Mouse (Mus musculus) CH12.LX (cell line): ENCODE data around the gene Paics. TPM values are rescaled to one million over a fixed set of nuclear protein-coding genes. Genes with fewer than 3 reads are reported as not detected.

Source experiments
- DNase-seq: peaks from one replicate; pipeline ENCODE4 v3.0.0-alpha.2; 2013; ENCODE audit errors: extremely low read depth
- H3K27ac ChIP-seq: 2 replicates; pipeline ENCODE4 v1.5.1; 2012; ENCODE audit warnings: low read depth, mild to moderate bottlenecking, control low read depth, moderate library complexity; ENCODE audit not compliant: insufficient read depth
- H3K27me3 ChIP-seq: replicated peaks from 2 replicates; pipeline ENCODE3; 2012; ENCODE audit warnings: inconsistent platforms
- H3K36me3 ChIP-seq, 2 experiments: replicated peaks in 1 of 2; 2 replicates each; pipeline versions ENCODE3 to v1.6.1; 2012; ENCODE audit warnings: inconsistent platforms in 1 of 2, low read length in 1 of 2, mild to moderate bottlenecking in 1 of 2, mixed read lengths in 1 of 2, moderate library complexity in 1 of 2; ENCODE audit not compliant: control insufficient read depth in 1 of 2, insufficient read depth in 1 of 2
- H3K4me1 ChIP-seq, 2 experiments: 2 replicates each; pipeline ENCODE4 v1.6.1; 2012; ENCODE audit warnings: inconsistent platforms in 1 of 2, moderate library complexity in 1 of 2; ENCODE audit not compliant: insufficient read depth in 2 of 2, control insufficient read depth in 1 of 2
- H3K4me2 ChIP-seq: 2 replicates; pipeline ENCODE4 v1.6.1; 2012; ENCODE audit warnings: low read depth, mild to moderate bottlenecking, control low read depth; ENCODE audit not compliant: poor library complexity, insufficient read depth, severe bottlenecking
- H3K4me3 ChIP-seq, 3 experiments: fragments of 150-350 bp in 1 of 3; sonication (generic) in 1 of 3; replicated peaks in 1 of 3; 2 replicates each; pipeline versions ENCODE3 to v1.5.1; 2011 to 2012; ENCODE audit warnings: low read depth in 2 of 3, low read length in 2 of 3, mild to moderate bottlenecking in 2 of 3, moderate library complexity in 2 of 3, control low read depth in 1 of 3, improper control_type of control experiment in 1 of 3, inconsistent platforms in 1 of 3, mixed read lengths in 1 of 3; ENCODE audit not compliant: poor library complexity in 1 of 3
- H3K79me2 ChIP-seq: replicated peaks from 2 replicates; pipeline ENCODE4 v1.6.1; 2012; ENCODE audit warnings: mild to moderate bottlenecking, moderate library complexity; ENCODE audit not compliant: control insufficient read depth, poor library complexity, insufficient read depth, severe bottlenecking; ENCODE audit errors: extremely low read depth
- H3K9ac ChIP-seq: 2 replicates; pipeline ENCODE4 v1.6.1; 2012; ENCODE audit warnings: low read depth, mild to moderate bottlenecking, control low read depth, moderate library complexity; ENCODE audit not compliant: insufficient read depth
- H3K9me3 ChIP-seq: replicated peaks from 2 replicates; pipeline ENCODE3; 2012; ENCODE audit warnings: low read length, inconsistent platforms, mixed read lengths
- BHLHE40 ChIP-seq: IDR thresholded peaks from 2 replicates; pipeline ENCODE4 v1.6.1; 2011; ENCODE audit warnings: mild to moderate bottlenecking, low read depth, low read length, improper control_type of control experiment
- ELF1 ChIP-seq: IDR thresholded peaks from 2 replicates; pipeline ENCODE4 v1.6.1; 2014; ENCODE audit warnings: low read depth, mild to moderate bottlenecking, inconsistent platforms, low read length, improper control_type of control experiment
- EP300 ChIP-seq: IDR thresholded peaks from 2 replicates; pipeline ENCODE4 v1.6.1; 2011; ENCODE audit warnings: low read length, improper control_type of control experiment
- HCFC1 ChIP-seq: IDR thresholded peaks from 2 replicates; pipeline ENCODE4 v1.6.1; 2012; ENCODE audit warnings: low read depth, mild to moderate bottlenecking, inconsistent platforms, low read length, improper control_type of control experiment
- MAFK ChIP-seq: IDR thresholded peaks from 2 replicates; pipeline ENCODE4 v1.6.1; 2011; ENCODE audit warnings: low read length, improper control_type of control experiment; ENCODE audit not compliant: insufficient replicate concordance
- MAX ChIP-seq: IDR thresholded peaks from 2 replicates; pipeline ENCODE4 v1.6.1; 2011; ENCODE audit warnings: low read length, improper control_type of control experiment
- NRF1 ChIP-seq: IDR thresholded peaks from 2 replicates; pipeline ENCODE4 v1.6.1; 2014; ENCODE audit warnings: low read depth, mild to moderate bottlenecking, inconsistent platforms, low read length, improper control_type of control experiment, moderate library complexity
- RCOR1 ChIP-seq: conservative IDR thresholded peaks from 2 replicates; pipeline ENCODE4 v1.6.1; 2012; ENCODE audit warnings: low read depth, mild to moderate bottlenecking, inconsistent platforms, low read length, improper control_type of control experiment
- TCF12 ChIP-seq: IDR thresholded peaks from 2 replicates; pipeline ENCODE4 v1.6.1; 2014; ENCODE audit warnings: low read depth, mild to moderate bottlenecking, inconsistent platforms, low read length, improper control_type of control experiment
- ZC3H11A ChIP-seq: IDR thresholded peaks from 2 replicates; pipeline ENCODE4 v1.6.1; 2012; ENCODE audit warnings: low read depth, mild to moderate bottlenecking, inconsistent platforms, low read length, improper control_type of control experiment
- ZKSCAN1 ChIP-seq: IDR thresholded peaks from 2 replicates; pipeline ENCODE4 v1.6.1; 2012; ENCODE audit warnings: low read depth, inconsistent platforms, low read length, improper control_type of control experiment, borderline replicate concordance
- ZMIZ1 ChIP-seq: IDR thresholded peaks from 2 replicates; pipeline ENCODE4 v1.6.1; 2012; ENCODE audit warnings: low read depth, mild to moderate bottlenecking, inconsistent platforms, low read length, improper control_type of control experiment
- ZNF384 ChIP-seq: IDR thresholded peaks from 2 replicates; pipeline ENCODE4 v1.6.1; 2012; ENCODE audit warnings: low read depth, low read length, improper control_type of control experiment, inconsistent platforms
- dilution Hi-C: fragments of 300-500 bp; cut with MboI; formaldehyde crosslinking; loops from 2 replicates; pipeline ENCODE4 v1.14.3; 2020; ENCODE audit warnings: low sequenced_read_pairs; ENCODE audit not compliant: extremely low pct_unique_long_range_greater_than_20kb, extremely low pct_ligation_motif_present
- in situ Hi-C: fragments of 300-500 bp; cut with MboI; formaldehyde crosslinking; loops from 3 replicates; pipeline ENCODE4 v1.14.3; 2019; ENCODE audit warnings: low sequenced_read_pairs, low pct_ligation_motif_present, low pct_unique_long_range_greater_than_20kb, mixed read lengths
- polyA plus RNA-seq: library from polyadenylated mRNA; unstranded; fragments of >175 nt; gene quantifications from 2 replicates; pipeline ENCODE4 v1.2.1, GENCODE M21; 2012; ENCODE audit warnings: low read depth; ENCODE audit not compliant: insufficient read length
- total RNA-seq, 2 experiments: library from RNA; depleted of rRNA; stranded (reverse); fragments of 300-350 nt in 1 of 2; fragments of >200 nt in 1 of 2; gene quantifications; 2 replicates each; pipeline ENCODE4 v1.2.3; 2012 to 2014

Gene Paics
- total and polyA plus RNA-seq, 3 experiments, result 259 to 440 (median 274) TPM

- no peak for TF ChIP-seq TCF12
- no peak overlapping the region for H3K27ac ChIP-seq
- no peaks in the 10 kb centered on the region for H3K27me3 ChIP-seq
- peaks cover 29 to 61% of the 10 kb centered on the region in 2 experiments for H3K36me3 ChIP-seq
- DNase-seq, result no peak
- no peak overlapping the region for H3K4me2 ChIP-seq
- H3K9ac ChIP-seq, result no peak overlapping the region
- H3K9me3 ChIP-seq, result no peaks in the 10 kb centered on the region
- H3K4me1 ChIP-seq, result peaks cover 0 to 6% of the 10 kb centered on the region in 2 experiments; a peak in 2 of 4 replicates
- H3K4me3 ChIP-seq, result no peak overlapping the region
- in situ Hi-C loops, result no loop called here
- peaks cover 17% of the 10 kb centered on the region for H3K79me2 ChIP-seq
- dilution Hi-C loops, result no loop called here
Observed at GRCm38 (mm10) chr5:76928124-76928832, 22.8 kb upstream of the Paics start.

GRCm38 (mm10) chr5:76929180-76929877 lies 21.8 kb upstream of the Paics start:
- H3K27ac ChIP-seq, result no peak overlapping the region
- no peaks in the 10 kb centered on the region for H3K9me3 ChIP-seq
- dilution Hi-C loops, result no loop called here
- peaks cover 20 to 51% of the 10 kb centered on the region in 2 experiments for H3K36me3 ChIP-seq
- H3K27me3 ChIP-seq, result no peaks in the 10 kb centered on the region
- H3K4me1 ChIP-seq, result peaks cover 0 to 6% of the 10 kb centered on the region in 2 experiments; a peak in 2 of 4 replicates
- H3K4me3 ChIP-seq, result no peak overlapping the region
- H3K79me2 ChIP-seq, result peaks cover 17% of the 10 kb centered on the region
- no peak for DNase-seq
- H3K9ac ChIP-seq, result no peak overlapping the region
- in situ Hi-C loops, result no loop called here
- no peak overlapping the region for H3K4me2 ChIP-seq
- TF ChIP-seq ZNF384, result no peak
- TF ChIP-seq ZMIZ1, result no peak
- no peak for TF ChIP-seq ZC3H11A

- no peaks in the 10 kb centered on the region for H3K9me3 ChIP-seq
- H3K79me2 ChIP-seq, result peaks cover 42% of the 10 kb centered on the region
- in situ Hi-C loops, result no loop called here
- no peak overlapping the region for H3K27ac ChIP-seq
- TF ChIP-seq EP300 (no peak), HCFC1 (no peak), BHLHE40 (no peak), MAFK (no peak), MAX (no peak), ELF1 (no peak), ZKSCAN1 (no peak), NRF1 (no peak), RCOR1 (no peak), ZC3H11A (no peak)
- TF ChIP-seq, all 38 proteins: peak for 0
- peaks cover 0 to 33% of the 10 kb centered on the region in 2 experiments; a peak in 2 of 4 replicates for H3K4me1 ChIP-seq
- dilution Hi-C loops, result no loop called here
- DNase-seq, result no peak
- no peak overlapping the region for H3K4me2 ChIP-seq
- H3K4me3 ChIP-seq, result no peak overlapping the region
- no peak overlapping the region for H3K9ac ChIP-seq
- no peaks in the 10 kb centered on the region for H3K27me3 ChIP-seq
- peaks cover 9 to 35% of the 10 kb centered on the region in 2 experiments for H3K36me3 ChIP-seq
Observed at GRCm38 (mm10) chr5:76939717-76940116, 11.4 kb upstream of the Paics start.
